Mouse (Mus musculus): Measurements from ENCODE around the gene Agbl1. TPM values are rescaled to one million over a fixed set of nuclear protein-coding genes. Genes with fewer than 3 reads are reported as not detected.
"Not testable (repeated sequence)": the region's sequence is repeated elsewhere in the genome, so short reads cannot be mapped to it uniquely, and the experiment has no call there.

The Agbl1 gene
- polyA plus RNA-seq (2016; fragmentation: Nextera tagmentation; extraction: Ambion mirVana): not detected in 2 replicates

GRCm38 (mm10) chr7:76229311-76229937, at the start of gene Agbl1:
Agbl1 (plus strand) TSS chr7:76229887.
- no peaks in the 10 kb centered on the region for H3K27me3 ChIP-seq
- no peaks in the 10 kb centered on the region for H3K36me3 ChIP-seq
- WGBS: 40% methylated on average over 7 of the region's 7 CpGs
- H3K4me3 ChIP-seq (replicated peaks): no peak within 1 kb of the TSS
- H3K27ac ChIP-seq: no peak within 1 kb of the TSS
- no peak within 1 kb of the TSS for H3K9ac ChIP-seq (replicated peaks)
- ATAC-seq (ENCODE audit: insufficient number of reproducible peaks, insufficient read depth, low FRiP score, low TSS enrichment, low read depth): no peak
- peaks cover 7% of the 10 kb centered on the region for H3K4me1 ChIP-seq (replicated peaks)
- H3K9me3 ChIP-seq: no peaks in the 10 kb centered on the region
- H3K4me2 ChIP-seq: no peak within 1 kb of the TSS

GRCm38 (mm10) chr7:76185005-76185658, 44.6 kb upstream of the Agbl1 start:
- no peaks in the 10 kb centered on the region for H3K9me3 ChIP-seq
- peak overlapping the region; percentile 19; the same call in 1 of the 2 replicates for H3K4me2 ChIP-seq
- peaks cover 5% of the 10 kb centered on the region; the same call in 1 of the 2 replicates for H3K4me1 ChIP-seq (replicated peaks)
- H3K27me3 ChIP-seq: no peaks in the 10 kb centered on the region
- whole genome bisulfite sequencing: 36% methylated on average over 7 of the region's 7 CpGs
- no peaks in the 10 kb centered on the region for H3K36me3 ChIP-seq
- no peak overlapping the region for H3K9ac ChIP-seq (replicated peaks)
- no peak overlapping the region for H3K4me3 ChIP-seq (replicated peaks)
- ATAC-seq (ENCODE audit: insufficient number of reproducible peaks, insufficient read depth, low FRiP score, low TSS enrichment, low read depth): no peak
- no peak overlapping the region for H3K27ac ChIP-seq

GRCm38 (mm10) chr7:76185681-76186121, 44.0 kb upstream of the Agbl1 start:
- 35% methylated on average over 6 of the region's 6 CpGs for WGBS
- Histone ChIP-seq H3K9ac (replicated peaks) (no peak overlapping the region), H3K4me2 (peak overlapping the region; percentile 19; the same call in 1 of the 2 replicates), H3K27ac (no peak overlapping the region), H3K4me3 (replicated peaks) (no peak overlapping the region), H3K36me3 (no peaks in the 10 kb centered on the region), H3K27me3 (no peaks in the 10 kb centered on the region), H3K4me1 (replicated peaks) (peaks cover 5% of the 10 kb centered on the region; the same call in 1 of the 2 replicates), H3K9me3 (no peaks in the 10 kb centered on the region)
- ATAC-seq (ENCODE audit: insufficient number of reproducible peaks, insufficient read depth, low FRiP score, low TSS enrichment, low read depth): no peak

GRCm38 (mm10) chr7:76218546-76218945, 11.1 kb upstream of the Agbl1 start:
- ATAC-seq (ENCODE audit: insufficient number of reproducible peaks, insufficient read depth, low FRiP score, low TSS enrichment, low read depth): no peak
- WGBS: 52% methylated on average over 4 of the region's 4 CpGs
- no peaks in the 10 kb centered on the region for H3K36me3 ChIP-seq

GRCm38 (mm10) chr7:76219797-76220469, 9.8 kb upstream of the Agbl1 start:
- H3K27ac ChIP-seq: no peak overlapping the region
- 78% methylated on average over 7 of the region's 7 CpGs for WGBS
- no peak overlapping the region for H3K4me3 ChIP-seq (replicated peaks)
- H3K4me2 ChIP-seq: no peak overlapping the region
- no peak overlapping the region for H3K9ac ChIP-seq (replicated peaks)
- H3K36me3 ChIP-seq: no peaks in the 10 kb centered on the region
- H3K27me3 ChIP-seq: no peaks in the 10 kb centered on the region
- no peaks in the 10 kb centered on the region for H3K4me1 ChIP-seq (replicated peaks)
- H3K9me3 ChIP-seq: no peaks in the 10 kb centered on the region
- ATAC-seq (ENCODE audit: insufficient number of reproducible peaks, insufficient read depth, low FRiP score, low TSS enrichment, low read depth): no peak

More at GRCm38 (mm10) chr7:76218546-76218945, 11.1 kb upstream of the Agbl1 start:
- Histone ChIP-seq H3K4me3 (replicated peaks) (no peak overlapping the region), H3K27me3 (no peaks in the 10 kb centered on the region), H3K4me1 (replicated peaks) (no peaks in the 10 kb centered on the region), H3K27ac (no peak overlapping the region), H3K9ac (replicated peaks) (no peak overlapping the region), H3K9me3 (no peaks in the 10 kb centered on the region), H3K4me2 (no peak overlapping the region)

GRCm38 (mm10) chr7:76222691-76223090, 7.0 kb upstream of the Agbl1 start:
- H3K9me3 ChIP-seq: no peaks in the 10 kb centered on the region
- no peak overlapping the region for H3K4me3 ChIP-seq (replicated peaks)
- H3K27ac ChIP-seq: no peak overlapping the region
- ATAC-seq (ENCODE audit: insufficient number of reproducible peaks, insufficient read depth, low FRiP score, low TSS enrichment, low read depth): no peak
- no peaks in the 10 kb centered on the region for H3K27me3 ChIP-seq
- no peak overlapping the region for H3K4me2 ChIP-seq
- no peaks in the 10 kb centered on the region for H3K36me3 ChIP-seq
- H3K9ac ChIP-seq (replicated peaks): no peak overlapping the region
- WGBS: 89% methylated on average over 2 of the region's 2 CpGs
- no peaks in the 10 kb centered on the region for H3K4me1 ChIP-seq (replicated peaks)

- 17% methylated on average over 2 of the region's 2 CpGs for WGBS
- Histone ChIP-seq H3K9ac (replicated peaks) (no peak overlapping the region), H3K9me3 (no peaks in the 10 kb centered on the region), H3K4me3 (replicated peaks) (no peak overlapping the region), H3K36me3 (no peaks in the 10 kb centered on the region), H3K4me1 (replicated peaks) (peaks cover 7% of the 10 kb centered on the region), H3K27ac (no peak overlapping the region), H3K4me2 (no peak overlapping the region), H3K27me3 (no peaks in the 10 kb centered on the region)
- no peak for ATAC-seq (ENCODE audit: insufficient number of reproducible peaks, insufficient read depth, low FRiP score, low TSS enrichment, low read depth)
Observed at GRCm38 (mm10) chr7:76228881-76229280, 806 bp upstream of the Agbl1 start.

- Histone ChIP-seq H3K4me2 (no peak overlapping the region), H3K9me3 (no peaks in the 10 kb centered on the region), H3K9ac (replicated peaks) (no peak overlapping the region), H3K4me1 (replicated peaks) (peaks cover 5% of the 10 kb centered on the region), H3K36me3 (no peaks in the 10 kb centered on the region), H3K4me3 (replicated peaks) (no peak overlapping the region), H3K27ac (no peak overlapping the region), H3K27me3 (no peaks in the 10 kb centered on the region)
- no peak for ATAC-seq (ENCODE audit: insufficient number of reproducible peaks, insufficient read depth, low FRiP score, low TSS enrichment, low read depth)
- 59% methylated on average over 2 of the region's 2 CpGs for WGBS
Observed at GRCm38 (mm10) chr7:76234321-76234720, 4.6 kb downstream of the Agbl1 start.

- Histone ChIP-seq H3K9ac (replicated peaks) (no peak overlapping the region), H3K27ac (no peak overlapping the region), H3K4me2 (no peak overlapping the region), H3K4me3 (replicated peaks) (no peak overlapping the region), H3K27me3 (no peaks in the 10 kb centered on the region), H3K4me1 (replicated peaks) (no peaks in the 10 kb centered on the region), H3K9me3 (no peaks in the 10 kb centered on the region), H3K36me3 (no peaks in the 10 kb centered on the region)
- 84% methylated on average over 4 of the region's 4 CpGs for WGBS
- no peak for ATAC-seq (ENCODE audit: insufficient number of reproducible peaks, insufficient read depth, low FRiP score, low TSS enrichment, low read depth)
Observed at GRCm38 (mm10) chr7:76237497-76237896, 7.8 kb downstream of the Agbl1 start.

GRCm38 (mm10) chr7:76244839-76245238, 15.2 kb downstream of the Agbl1 start:
- 97% methylated on average over 18 of the region's 18 CpGs for WGBS
- not testable (repeated sequence) for ATAC-seq (ENCODE audit: insufficient number of reproducible peaks, insufficient read depth, low FRiP score, low TSS enrichment, low read depth)

GRCm38 (mm10) chr7:76275061-76275460, 45.4 kb downstream of the Agbl1 start:
- no peak overlapping the region for H3K9ac ChIP-seq (replicated peaks)
- no peak for ATAC-seq (ENCODE audit: insufficient number of reproducible peaks, insufficient read depth, low FRiP score, low TSS enrichment, low read depth)
- no peaks in the 10 kb centered on the region for H3K27me3 ChIP-seq
- H3K27ac ChIP-seq: no peak overlapping the region
- no peaks in the 10 kb centered on the region for H3K36me3 ChIP-seq
- no peak overlapping the region for H3K4me3 ChIP-seq (replicated peaks)
- no peak overlapping the region for H3K4me2 ChIP-seq
- no peaks in the 10 kb centered on the region for H3K9me3 ChIP-seq
- no peaks in the 10 kb centered on the region for H3K4me1 ChIP-seq (replicated peaks)

More at GRCm38 (mm10) chr7:76244839-76245238, 15.2 kb downstream of the Agbl1 start:
- not testable (repeated sequence) for H3K27ac ChIP-seq; H3K27me3 ChIP-seq; H3K9ac ChIP-seq (replicated peaks); H3K4me3 ChIP-seq (replicated peaks); H3K36me3 ChIP-seq; H3K9me3 ChIP-seq; H3K4me1 ChIP-seq (replicated peaks); H3K4me2 ChIP-seq

Data from limb, embryonic 12.5 days (tissue).